Mouse (Mus musculus): Measurements from ENCODE around the gene Sox13. TPM values are rescaled to one million over a fixed set of nuclear protein-coding genes. Genes with fewer than 3 reads are reported as not detected.

Sox13 gene
- total and polyA plus RNA-seq, 3 experiments: 0.34 to 1.4 (median 0.90) TPM

DNA sequence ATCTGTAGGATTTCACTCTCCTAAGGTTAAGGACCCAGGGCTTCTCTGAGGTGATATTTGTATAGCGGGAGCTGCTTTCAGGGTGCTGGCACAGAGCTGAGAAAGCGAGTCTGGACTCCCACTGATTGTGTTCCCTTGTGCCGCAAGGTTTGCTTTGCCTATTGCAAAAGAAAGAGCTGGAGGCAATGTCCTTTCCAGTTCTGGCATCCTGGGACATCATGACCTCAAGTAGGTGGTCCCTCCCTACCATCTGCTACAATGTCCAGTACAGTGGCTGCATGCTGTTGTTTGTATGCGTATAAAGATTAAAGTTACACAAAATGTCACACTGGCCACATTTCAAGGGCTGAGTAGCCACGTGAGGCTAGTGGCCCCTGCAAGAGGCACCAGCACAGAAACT is 62.1 kb downstream of the Sox13 start:
- peaks cover 93% of the 10 kb centered on the region for H3K27me3 ChIP-seq (replicated peaks)
- no peaks in the 10 kb centered on the region for H3K79me2 ChIP-seq (replicated peaks; ENCODE audit: control insufficient read depth, extremely low read depth, insufficient read depth, poor library complexity, severe bottlenecking)
- no peak overlapping the region for H3K4me3 ChIP-seq (replicated peaks in 1 of 3; ENCODE audit: low read depth in 2 of 3, low read length in 2 of 3, poor library complexity in 1 of 3)
- no peak overlapping the region for H3K27ac ChIP-seq (ENCODE audit: insufficient read depth, low read depth)
- H3K9me3 ChIP-seq (replicated peaks; ENCODE audit: low read length): peaks cover 7% of the 10 kb centered on the region
- H3K4me2 ChIP-seq (ENCODE audit: insufficient read depth, low read depth, poor library complexity, severe bottlenecking): no peak overlapping the region
- in situ Hi-C loops (cut with MboI; ENCODE audit: low pct_ligation_motif_present, low pct_unique_long_range_greater_than_20kb, low sequenced_read_pairs) (loop anchor here (25.0 kb wide), 1 partner anchor 325 kb away; the partner anchor contains the start of genes Mdm4 and Pik3c2b), dilution Hi-C loops (cut with MboI; ENCODE audit: extremely low pct_ligation_motif_present, extremely low pct_unique_long_range_greater_than_20kb, low sequenced_read_pairs) (no loop called here)
- no peak overlapping the region for H3K9ac ChIP-seq (ENCODE audit: insufficient read depth, low read depth)
- no peak for DNase-seq (ENCODE audit: extremely low read depth)
- H3K4me1 ChIP-seq (ENCODE audit: control insufficient read depth in 1 of 2, insufficient read depth in 2 of 2): peaks cover 8 to 18% of the 10 kb centered on the region in 2 experiments; a peak in 3 of 4 replicates
- TF ChIP-seq EP300 (IDR thresholded peaks at IDR 0.05; ENCODE audit: low read length): no peak
- TF ChIP-seq BHLHE40 (IDR thresholded peaks at IDR 0.05; ENCODE audit: low read depth, low read length): no peak
- no peak for TF ChIP-seq CHD1 (IDR thresholded peaks at IDR 0.05; ENCODE audit: low read depth, low read length)
- no peak for TF ChIP-seq ZMIZ1 (IDR thresholded peaks at IDR 0.05; ENCODE audit: low read depth, low read length)
- TF ChIP-seq POLR2A (IDR thresholded peaks at IDR 0.05; ENCODE audit: low read depth, low read length): no peak
- no peak for TF ChIP-seq CTCF (conservative IDR thresholded peaks at IDR 0.05 in 1 of 2, IDR thresholded peaks at IDR 0.05 in 1 of 2; ENCODE audit: low read depth in 2 of 2, low read length in 2 of 2)
- TF ChIP-seq MXI1 (IDR thresholded peaks at IDR 0.05; ENCODE audit: low read depth, low read length): no peak
- TF ChIP-seq GABPA (IDR thresholded peaks at IDR 0.05; ENCODE audit: insufficient replicate concordance, low read depth, low read length): no peak
- TF ChIP-seq MAFK (IDR thresholded peaks at IDR 0.05; ENCODE audit: insufficient replicate concordance, low read length): no peak
- TF ChIP-seq MAX (IDR thresholded peaks at IDR 0.05; ENCODE audit: low read length): no peak
- no peak for TF ChIP-seq ETS1 (conservative IDR thresholded peaks at IDR 0.05; ENCODE audit: low read depth, low read length)
- no peaks in the 10 kb centered on the region for H3K36me3 ChIP-seq (replicated peaks in 1 of 2; ENCODE audit: control insufficient read depth in 1 of 2, insufficient read depth in 1 of 2, low read length in 1 of 2)

DNA sequence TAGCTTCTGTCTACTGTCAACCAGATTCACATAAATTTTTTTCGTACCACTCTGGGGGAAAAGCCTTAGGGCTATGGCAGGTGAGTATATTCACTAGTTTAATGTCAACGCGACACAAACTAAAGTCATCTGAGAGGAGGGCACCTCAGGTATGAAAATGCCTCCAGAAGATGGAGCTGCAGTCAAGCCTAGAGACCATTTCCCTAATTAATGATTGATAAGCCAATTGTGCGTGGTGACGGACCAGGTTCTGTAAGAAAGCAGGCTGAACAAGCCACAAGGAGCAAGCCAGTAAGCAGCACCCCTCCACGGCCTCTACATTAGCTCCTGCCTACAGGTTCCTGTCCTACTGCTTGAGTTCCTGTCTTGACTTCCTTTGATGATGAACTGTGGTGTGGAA is 63.2 kb downstream of the Sox13 start:
- TF ChIP-seq SIN3A (IDR thresholded peaks at IDR 0.05; ENCODE audit: low read length) (no peak), MAZ (IDR thresholded peaks at IDR 0.05; ENCODE audit: low read depth, low read length) (no peak), JUND (conservative IDR thresholded peaks at IDR 0.05; ENCODE audit: low read depth, low read length) (no peak), SMC3 (IDR thresholded peaks at IDR 0.05; ENCODE audit: low read depth, low read length) (no peak), IRF4 (IDR thresholded peaks at IDR 0.05; ENCODE audit: low read depth, low read length) (no peak), PAX5 (IDR thresholded peaks at IDR 0.05; ENCODE audit: low read length) (no peak), MYC (IDR thresholded peaks at IDR 0.05; ENCODE audit: low read depth, low read length) (no peak), USF1 (IDR thresholded peaks at IDR 0.05; ENCODE audit: low read depth, low read length) (no peak), ZNF384 (IDR thresholded peaks at IDR 0.05; ENCODE audit: low read depth, low read length) (no peak), E2F4 (IDR thresholded peaks at IDR 0.05; ENCODE audit: insufficient replicate concordance, low read depth, low read length) (no peak), ZMIZ1 (IDR thresholded peaks at IDR 0.05; ENCODE audit: low read depth, low read length) (no peak), USF2 (conservative IDR thresholded peaks at IDR 0.05; ENCODE audit: low read depth, low read length) (no peak), ELF1 (IDR thresholded peaks at IDR 0.05; ENCODE audit: low read depth, low read length) (no peak), GABPA (IDR thresholded peaks at IDR 0.05; ENCODE audit: insufficient replicate concordance, low read depth, low read length) (no peak), UBTF (IDR thresholded peaks at IDR 0.05; ENCODE audit: low read depth, low read length) (no peak), ZKSCAN1 (IDR thresholded peaks at IDR 0.05; ENCODE audit: borderline replicate concordance, low read depth, low read length) (no peak), MEF2A (IDR thresholded peaks at IDR 0.05; ENCODE audit: borderline replicate concordance, low read depth, low read length) (no peak)
- dilution Hi-C loops (cut with MboI; ENCODE audit: extremely low pct_ligation_motif_present, extremely low pct_unique_long_range_greater_than_20kb, low sequenced_read_pairs): no loop called here
- Histone ChIP-seq H3K4me2 (ENCODE audit: insufficient read depth, low read depth, poor library complexity, severe bottlenecking) (no peak overlapping the region), H3K4me1 (ENCODE audit: control insufficient read depth in 1 of 2, insufficient read depth in 2 of 2) (peaks cover 18 to 29% of the 10 kb centered on the region in 2 experiments), H3K4me3 (replicated peaks in 1 of 3; ENCODE audit: low read depth in 2 of 3, low read length in 2 of 3, poor library complexity in 1 of 3) (no peak overlapping the region), H3K9ac (ENCODE audit: insufficient read depth, low read depth) (no peak overlapping the region), H3K27ac (ENCODE audit: insufficient read depth, low read depth) (no peak overlapping the region), H3K36me3 (replicated peaks in 1 of 2; ENCODE audit: control insufficient read depth in 1 of 2, insufficient read depth in 1 of 2, low read length in 1 of 2) (no peaks in the 10 kb centered on the region), H3K79me2 (replicated peaks; ENCODE audit: control insufficient read depth, extremely low read depth, insufficient read depth, poor library complexity, severe bottlenecking) (no peaks in the 10 kb centered on the region), H3K9me3 (replicated peaks; ENCODE audit: low read length) (peaks cover 7% of the 10 kb centered on the region), H3K27me3 (replicated peaks) (peaks cover 88% of the 10 kb centered on the region)
- no peak for DNase-seq (ENCODE audit: extremely low read depth)
- in situ Hi-C loops (cut with MboI; ENCODE audit: low pct_ligation_motif_present, low pct_unique_long_range_greater_than_20kb, low sequenced_read_pairs): loop anchor here (25.0 kb wide), 1 partner anchor 324 kb away; the partner anchor contains the start of genes Mdm4 and Pik3c2b

All from CH12.LX (cell line).